Mouse (Mus musculus) gastrocnemius, adult 8-10 months (tissue): ENCODE results near the gene Mef2c. TPM values are rescaled to one million over a fixed set of nuclear protein-coding genes. Genes with fewer than 3 reads are reported as not detected.

Source experiments
- DNase-seq, 2 experiments: peaks; one replicate each; pipeline ENCODE4 v3.0.0; 2022; ENCODE audit warnings: low spot score in 2 of 2
- total RNA-seq, 4 experiments: library from RNA; stranded (reverse); gene quantifications; 2 replicates each; pipeline ENCODE4 v1.2.4; 2022

The Mef2c gene
- total RNA-seq, 4 experiments from 2014 or later = 425 to 467 (median 426) TPM

DNA sequence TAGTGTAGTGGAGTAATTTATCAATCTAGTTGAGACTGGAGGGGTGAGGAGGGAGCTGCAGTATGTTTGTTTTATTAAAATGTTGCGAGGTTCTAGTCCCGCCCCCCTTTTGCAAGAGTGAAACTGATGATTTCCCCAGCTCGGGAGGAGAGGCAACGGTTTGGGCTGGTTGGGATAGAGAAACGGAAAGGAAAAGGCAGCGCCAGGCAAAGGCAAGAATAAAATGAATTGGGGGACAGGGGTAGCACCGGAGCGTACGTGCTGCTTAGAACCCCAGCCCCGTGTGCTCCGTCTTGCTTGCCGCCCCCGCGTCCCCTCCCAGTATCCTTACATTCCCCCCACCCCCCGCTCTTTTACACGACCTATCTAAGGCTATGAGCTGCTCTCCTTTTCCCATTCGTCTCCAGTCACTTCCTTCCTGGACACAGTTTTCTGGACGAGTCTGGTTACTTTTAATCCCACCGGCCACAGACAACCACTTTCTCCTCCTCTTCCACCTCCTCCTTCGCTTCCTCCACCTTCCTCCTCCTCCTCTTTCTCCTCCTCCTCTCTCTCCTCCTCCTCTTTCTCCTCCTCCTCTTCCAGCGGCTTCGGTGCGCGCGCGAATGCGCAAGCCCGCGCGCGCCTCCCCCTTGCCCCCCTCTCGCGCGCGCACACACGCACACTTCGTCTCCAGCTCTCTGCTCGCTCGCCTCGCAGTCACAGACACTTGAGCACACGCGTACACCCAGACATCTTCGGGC lies 20.5 kb downstream of the Mef2c start:
- peak; percentile 23 to 35 for DNase-seq

- DNase-seq = no peak
Measured at GRCm38 (mm10) chr13:83524902-83525715, 21.3 kb downstream of the Mef2c start.

DNA sequence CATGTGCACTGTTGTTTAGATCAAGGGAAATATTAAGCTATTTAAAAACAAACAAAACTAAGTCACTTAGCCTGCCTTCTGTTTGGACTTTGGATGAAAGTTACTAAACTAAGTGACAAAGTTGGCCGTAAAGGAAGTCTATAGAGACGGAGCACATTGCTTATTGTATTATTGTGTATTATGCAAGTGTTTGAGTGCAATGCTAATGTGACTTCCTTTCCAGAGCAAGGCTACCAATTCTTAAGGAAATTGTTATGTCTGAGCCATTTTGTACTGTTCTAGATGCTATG lies 21.8 kb downstream of the Mef2c start:
- no peak for DNase-seq

DNA sequence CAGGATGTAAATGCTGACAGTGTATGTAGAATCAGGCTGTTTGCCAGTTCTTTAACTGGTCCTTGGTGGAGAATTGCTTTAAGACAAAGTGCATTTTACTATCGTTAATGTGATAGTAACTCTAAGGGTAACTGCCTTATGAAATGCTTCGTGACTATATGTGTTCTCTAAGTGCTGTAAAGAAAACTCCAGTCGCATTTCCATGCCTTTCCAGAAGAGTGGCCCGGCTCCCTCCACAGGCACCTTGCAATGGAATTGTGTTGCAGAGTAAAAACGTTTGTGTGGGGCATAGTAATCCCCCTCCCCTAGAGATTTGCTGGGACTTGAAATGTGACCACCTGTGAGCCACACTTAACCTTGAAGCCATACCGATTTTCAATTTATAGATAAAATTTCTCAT lies 22.2 kb downstream of the Mef2c start:
- no peak for DNase-seq

- DNase-seq = no peak
Measured at GRCm38 (mm10) chr13:83527921-83528320, 24.1 kb downstream of the Mef2c start.

- no peak for DNase-seq
Measured at GRCm38 (mm10) chr13:83529729-83530314, 26.0 kb downstream of the Mef2c start.

GRCm38 (mm10) chr13:83530889-83531288 lies 27.1 kb downstream of the Mef2c start:
- DNase-seq = no peak

DNA sequence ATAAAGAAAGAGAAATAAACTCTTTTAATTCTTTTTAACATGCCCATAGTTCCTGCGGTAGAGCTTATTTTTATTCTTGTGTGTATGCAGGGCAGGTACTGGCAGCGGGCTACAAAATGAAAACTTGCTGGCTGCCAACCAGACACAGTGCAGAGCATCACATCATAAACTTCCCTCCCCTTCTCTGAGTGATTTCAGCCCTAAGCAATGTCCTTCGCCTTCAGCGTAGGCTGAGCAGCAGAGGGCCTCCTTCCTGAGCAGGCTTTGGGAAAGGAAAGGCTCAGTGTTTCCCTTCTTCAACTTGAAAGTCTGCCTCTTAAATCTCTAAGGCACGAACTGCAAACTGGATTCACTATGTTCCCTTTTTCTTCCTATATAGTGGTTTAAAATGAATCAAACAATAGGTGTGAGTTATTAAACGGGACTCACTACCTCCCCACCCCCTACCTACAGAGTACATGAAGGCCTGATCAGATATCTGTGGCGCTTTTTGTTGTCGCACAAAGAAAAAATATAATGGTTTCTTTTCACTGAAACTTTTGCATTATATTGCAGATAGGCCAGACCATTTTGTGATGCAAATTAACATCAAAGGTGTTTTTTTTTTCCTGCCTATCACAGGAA lies 28.2 kb downstream of the Mef2c start:
- DNase-seq = no peak

DNA sequence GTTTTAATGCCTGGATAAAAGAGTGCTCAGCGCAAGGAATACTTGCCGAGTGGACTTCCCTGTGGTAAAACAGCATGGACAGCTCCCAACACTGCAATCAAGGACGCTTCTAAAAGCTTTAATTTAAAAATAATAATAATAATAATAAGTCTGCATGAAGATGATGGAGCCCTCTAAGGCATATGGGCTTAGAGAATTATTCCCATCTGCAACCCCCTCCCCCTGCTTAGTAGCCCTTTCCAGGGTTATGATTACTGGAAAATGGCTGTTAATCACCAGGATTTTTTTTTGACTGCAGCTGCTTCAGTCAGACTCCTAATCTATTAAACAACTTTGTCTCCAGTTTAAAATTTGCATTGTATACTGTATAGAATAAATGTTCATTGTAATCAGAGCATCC lies 32.5 kb downstream of the Mef2c start:
- no peak for DNase-seq

GRCm38 (mm10) chr13:83537163-83537562 lies 33.3 kb downstream of the Mef2c start:
- no peak for DNase-seq

GRCm38 (mm10) chr13:83539921-83540320 lies 36.1 kb downstream of the Mef2c start:
- DNase-seq = no peak

- DNase-seq = no peak
Measured at GRCm38 (mm10) chr13:83542666-83543065, 38.8 kb downstream of the Mef2c start.

DNA sequence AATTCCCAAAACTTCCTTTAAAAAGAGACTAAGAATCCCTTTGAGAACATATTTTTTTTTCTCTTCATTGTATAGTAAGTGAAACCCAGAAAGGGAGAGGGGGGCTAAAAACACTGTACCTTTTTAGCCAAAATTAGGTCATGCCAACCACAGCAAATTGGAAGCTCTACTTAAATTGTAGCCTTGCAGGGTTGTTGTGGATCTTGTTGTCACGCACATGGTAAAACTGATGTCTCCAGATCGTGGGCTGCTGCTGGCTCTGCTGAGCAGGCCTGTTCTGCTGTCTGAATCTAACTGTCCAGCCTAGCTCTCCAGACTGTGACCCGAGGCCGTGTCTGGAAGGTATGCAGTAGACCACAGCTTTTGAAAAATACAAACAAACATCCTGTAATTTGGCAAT lies 40.9 kb downstream of the Mef2c start:
- DNase-seq = no peak

DNA sequence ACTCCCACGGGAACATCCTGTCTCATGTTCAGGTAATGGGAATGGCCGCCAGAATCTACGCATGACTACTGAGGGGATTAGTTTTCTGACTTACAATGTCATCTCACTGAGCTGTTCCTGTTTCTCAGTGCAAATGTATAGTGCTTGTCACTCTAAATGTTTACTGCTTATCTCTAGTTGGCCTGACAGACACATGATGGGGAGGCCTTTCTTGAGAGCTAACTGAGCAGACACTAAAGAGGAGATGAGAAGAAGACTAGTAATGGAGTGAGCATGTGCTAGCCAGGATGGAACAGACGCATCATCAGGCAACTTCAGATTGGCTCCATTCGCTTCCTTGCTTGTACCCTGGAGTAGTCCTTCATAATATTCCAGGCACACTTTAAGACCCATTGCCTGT lies 43.0 kb downstream of the Mef2c start:
- no peak for DNase-seq

DNA sequence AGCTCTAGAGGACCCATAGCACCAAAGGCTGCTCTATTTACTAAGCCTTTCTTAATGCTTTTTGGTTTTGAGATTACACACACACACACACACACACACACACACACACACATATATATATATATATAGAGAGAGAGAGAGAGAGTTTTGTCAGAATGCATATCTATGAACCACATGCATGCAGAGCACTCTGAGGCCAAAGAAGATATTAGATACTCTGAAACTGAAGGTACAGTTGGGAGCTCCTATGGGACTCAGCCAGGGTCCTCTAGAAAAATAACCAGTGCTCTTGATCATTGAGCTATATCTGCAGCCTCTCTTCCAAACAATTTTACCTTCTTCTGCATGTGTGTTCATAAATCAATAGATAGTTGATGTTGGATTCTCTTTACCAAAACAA lies 47.4 kb downstream of the Mef2c start:
- DNase-seq = no peak

- no peak for DNase-seq
Measured at GRCm38 (mm10) chr13:83552051-83552450, 48.2 kb downstream of the Mef2c start.

GRCm38 (mm10) chr13:83563261-83563660 lies 59.4 kb downstream of the Mef2c start:
- no peak for DNase-seq

- DNase-seq = no peak
Measured at GRCm38 (mm10) chr13:83565732-83566131, 61.9 kb downstream of the Mef2c start.

- DNase-seq = no peak
Measured at GRCm38 (mm10) chr13:83566180-83566579, 62.3 kb downstream of the Mef2c start.

GRCm38 (mm10) chr13:83566834-83567534 lies 63.1 kb downstream of the Mef2c start:
- no peak for DNase-seq

DNA sequence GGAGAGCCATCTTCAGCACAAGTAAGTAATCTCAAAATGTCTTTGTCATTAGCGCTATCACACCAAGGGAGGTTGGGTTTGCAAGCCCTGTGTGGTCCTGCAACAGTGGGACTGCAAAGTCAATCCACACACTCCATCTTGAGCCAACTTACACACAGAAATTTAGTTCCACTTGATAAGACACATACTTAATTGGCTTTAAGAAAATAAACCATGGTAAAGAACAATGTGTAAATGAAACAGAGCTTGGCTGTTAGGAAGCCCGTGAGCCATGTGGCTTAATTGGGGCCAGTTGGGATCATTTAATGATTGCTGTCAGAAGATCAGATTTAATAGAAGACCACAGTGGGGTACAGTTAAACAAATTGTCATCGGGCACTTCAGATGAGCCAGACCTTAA lies 63.8 kb downstream of the Mef2c start:
- no peak for DNase-seq
